Mouse (Mus musculus) cortical plate, adult 2 months (tissue): ENCODE results near the gene Ddx19b. TPM values are rescaled to one million over a fixed set of nuclear protein-coding genes. Genes with fewer than 3 reads are reported as not detected.

Experiments
- H3K27ac ChIP-seq: fragments of 200-500 bp; 2 replicates; pipeline ENCODE4 v1.5.1; 2012; ENCODE audit warnings: low read length, control low read depth, inconsistent platforms; ENCODE audit not compliant: insufficient read depth
- H3K4me1 ChIP-seq: fragments of 200-500 bp; 2 replicates; pipeline ENCODE4 v1.6.1; 2011; ENCODE audit warnings: low read length; ENCODE audit not compliant: control insufficient read depth, insufficient read depth
- H3K4me3 ChIP-seq: fragments of 200-500 bp; 2 replicates; pipeline ENCODE4 v1.5.1; 2011; ENCODE audit warnings: mild to moderate bottlenecking, low read length, control low read depth; ENCODE audit not compliant: insufficient read depth
- CTCF ChIP-seq: fragments of 200-500 bp; IDR thresholded peaks from 2 replicates; pipeline ENCODE4 v1.5.1; 2011; ENCODE audit warnings: mild to moderate bottlenecking, control low read depth, low read length; ENCODE audit not compliant: insufficient read depth; ENCODE audit errors: extremely low read depth
- POLR2A ChIP-seq: fragments of 200-500 bp; IDR thresholded peaks from 2 replicates; pipeline ENCODE4 v1.6.1; 2011; ENCODE audit warnings: mild to moderate bottlenecking, low read length, control low read depth; ENCODE audit not compliant: insufficient read depth; ENCODE audit errors: extremely low read depth
- polyA plus RNA-seq: library from polyadenylated mRNA; depleted of rRNA; stranded (reverse); fragments of >200 nt; gene quantifications from 2 replicates; pipeline ENCODE4 v1.2.3, GENCODE M21; 2012

Gene Ddx19b
- polyA plus RNA-seq, 1 experiment, result 13.0 TPM

- TF ChIP-seq POLR2A (no peak), CTCF (no peak)
- no peaks in the 10 kb centered on the region for H3K4me1 ChIP-seq
- no peak overlapping the region for H3K4me3 ChIP-seq
- H3K27ac ChIP-seq, result no peak overlapping the region
Measured at GRCm38 (mm10) chr8:111058946-111059572, 27.5 kb upstream of the Ddx19b start.

GRCm38 (mm10) chr8:111056691-111057293 lies 25.2 kb upstream of the Ddx19b start:
- Histone ChIP-seq H3K27ac (peak overlapping the region; percentile 72), H3K4me3 (peak overlapping the region; percentile 66), H3K4me1 (no peaks in the 10 kb centered on the region)
- TF ChIP-seq CTCF, result no peak
- TF ChIP-seq POLR2A, result no peak

GRCm38 (mm10) chr8:111056158-111056663 lies 24.7 kb upstream of the Ddx19b start, which contains the start of gene Exosc6:
Gene Exosc6 (plus strand): TSS chr8:111056339.
- peak within 1 kb of the TSS; percentile 72 for H3K27ac ChIP-seq
- peak within 1 kb of the TSS; percentile 66 for H3K4me3 ChIP-seq
- no peaks in the 10 kb centered on the region for H3K4me1 ChIP-seq
- TF ChIP-seq POLR2A, result peak; percentile 38; the same call in 1 of the 2 replicates
- TF ChIP-seq CTCF, result peak; percentile 85

- no peak overlapping the region; the same call in 1 of the 2 replicates for H3K4me3 ChIP-seq
- no peaks in the 10 kb centered on the region for H3K4me1 ChIP-seq
- TF ChIP-seq POLR2A, result no peak
- no peak for TF ChIP-seq CTCF
- H3K27ac ChIP-seq, result no peak overlapping the region
Measured at GRCm38 (mm10) chr8:111055661-111056060, 24.1 kb upstream of the Ddx19b start.

GRCm38 (mm10) chr8:111055031-111055634 lies 23.6 kb upstream of the Ddx19b start:
- no peak overlapping the region for H3K27ac ChIP-seq
- TF ChIP-seq CTCF, result no peak
- no peak for TF ChIP-seq POLR2A
- no peak overlapping the region for H3K4me3 ChIP-seq
- no peaks in the 10 kb centered on the region for H3K4me1 ChIP-seq

- Histone ChIP-seq H3K27ac (no peak overlapping the region), H3K4me1 (no peaks in the 10 kb centered on the region), H3K4me3 (no peak overlapping the region)
- no peak for TF ChIP-seq CTCF
- TF ChIP-seq POLR2A, result no peak
Measured at GRCm38 (mm10) chr8:111053827-111054518, 22.4 kb upstream of the Ddx19b start.

GRCm38 (mm10) chr8:111049106-111049505 lies 17.6 kb upstream of the Ddx19b start:
- no peak overlapping the region for H3K27ac ChIP-seq
- H3K4me3 ChIP-seq, result no peak overlapping the region
- H3K4me1 ChIP-seq, result no peaks in the 10 kb centered on the region
- TF ChIP-seq POLR2A (no peak), CTCF (no peak)

GRCm38 (mm10) chr8:111048694-111049093 lies 17.1 kb upstream of the Ddx19b start:
- Histone ChIP-seq H3K4me1 (no peaks in the 10 kb centered on the region), H3K4me3 (no peak overlapping the region), H3K27ac (no peak overlapping the region)
- TF ChIP-seq CTCF (no peak), POLR2A (no peak)

GRCm38 (mm10) chr8:111044003-111044734 lies 12.6 kb upstream of the Ddx19b start:
- H3K4me1 ChIP-seq, result no peaks in the 10 kb centered on the region
- no peak overlapping the region for H3K27ac ChIP-seq
- TF ChIP-seq CTCF (0 out of 2 replicates have a peak, but pooled peaks have one; percentile 21), POLR2A (no peak)
- no peak overlapping the region for H3K4me3 ChIP-seq
